Mouse (Mus musculus): ENCODE measurements around the gene Rpa1.

GRCm38 (mm10) chr11:75346556-75347187 is 1.5 kb downstream of the Rpa1 start:
- TF ChIP-seq CTCF (conservative IDR thresholded peaks at IDR 0.05 in 1 of 2, IDR thresholded peaks at IDR 0.05 in 1 of 2; ENCODE audit: low read depth in 2 of 2, low read length in 2 of 2) (peak in 1 of 2 experiments; percentile 10; a peak in 1 of 4 replicates), POLR2A (IDR thresholded peaks at IDR 0.05; ENCODE audit: low read depth, low read length) (no peak), UBTF (IDR thresholded peaks at IDR 0.05; ENCODE audit: low read depth, low read length) (no peak), SMC3 (IDR thresholded peaks at IDR 0.05; ENCODE audit: low read depth, low read length) (no peak), EP300 (IDR thresholded peaks at IDR 0.05; ENCODE audit: low read length) (no peak), IRF4 (IDR thresholded peaks at IDR 0.05; ENCODE audit: low read depth, low read length) (no peak), ETS1 (conservative IDR thresholded peaks at IDR 0.05; ENCODE audit: low read depth, low read length) (no peak)
